Mouse (Mus musculus) thymus, adult 2 months (tissue): ENCODE measurements around the gene Cdk14. TPM values are rescaled to one million over a fixed set of nuclear protein-coding genes. Genes with fewer than 3 reads are reported as not detected.

Experiments
- DNase-seq: peaks from one replicate; pipeline ENCODE4 v3.0.0; 2021
- H3K27ac ChIP-seq: fragments of 200-500 bp; 2 replicates; pipeline ENCODE4 v1.5.1; 2012; ENCODE audit warnings: low read length, control low read depth; ENCODE audit not compliant: control insufficient read depth, insufficient read depth
- H3K27me3 ChIP-seq: fragments of 200-500 bp; 2 replicates; pipeline ENCODE4 v1.6.1; 2012; ENCODE audit warnings: mild to moderate bottlenecking, low read length, moderate library complexity, mixed read lengths; ENCODE audit not compliant: control insufficient read depth, insufficient read depth
- H3K36me3 ChIP-seq: fragments of 200-500 bp; 2 replicates; pipeline ENCODE4 v1.6.1; 2012; ENCODE audit warnings: mild to moderate bottlenecking, low read length, moderate library complexity; ENCODE audit not compliant: control insufficient read depth, insufficient read depth
- H3K4me1 ChIP-seq: fragments of 200-500 bp; replicated peaks from 2 replicates; pipeline ENCODE4 v1.6.1; 2012; ENCODE audit warnings: low read length; ENCODE audit not compliant: control insufficient read depth, insufficient read depth
- H3K4me3 ChIP-seq: fragments of 200-500 bp; 2 replicates; pipeline ENCODE4 v1.5.1; 2012; ENCODE audit warnings: mild to moderate bottlenecking, low read length, control low read depth, moderate library complexity; ENCODE audit not compliant: control insufficient read depth, insufficient read depth
- CTCF ChIP-seq: fragments of 200-500 bp; IDR thresholded peaks from 2 replicates; pipeline ENCODE4 v1.5.1; 2012; ENCODE audit warnings: mild to moderate bottlenecking, control low read depth, low read length, moderate library complexity, borderline replicate concordance; ENCODE audit not compliant: control insufficient read depth, poor library complexity, insufficient read depth; ENCODE audit errors: extremely low read depth
- POLR2A ChIP-seq: fragments of 200-500 bp; IDR thresholded peaks from 2 replicates; pipeline ENCODE4 v1.6.1; 2012; ENCODE audit warnings: mild to moderate bottlenecking, low read length, control low read depth, moderate library complexity; ENCODE audit not compliant: control insufficient read depth, poor library complexity, insufficient read depth; ENCODE audit errors: extremely low read depth
- WGBS: fragments of 180-500 bp; shearing (Covaris S2); methylation state at CpG from one replicate; pipeline ENCODE4 v1.1.7; 2018; 5-methylcytosine and 5-hydroxymethylcytosine counted together
- polyA plus RNA-seq: library from polyadenylated mRNA; depleted of rRNA; stranded (reverse); fragments of >200 nt; gene quantifications from 2 replicates; pipeline ENCODE4 v1.2.3, GENCODE M21; 2012

Cdk14 gene
- polyA plus RNA-seq, 1 experiment = 0.90 TPM

- no peak overlapping the region for H3K4me3 ChIP-seq
- H3K4me1 ChIP-seq = no peaks in the 10 kb centered on the region
- H3K36me3 ChIP-seq = no peaks in the 10 kb centered on the region
- DNase-seq = no peak
- no peak for TF ChIP-seq POLR2A
- TF ChIP-seq CTCF = no peak
- H3K27me3 ChIP-seq = no peaks in the 10 kb centered on the region
- no peak overlapping the region for H3K27ac ChIP-seq
- WGBS = 94% methylated on average over 1 of the region's 1 CpGs
Observed at GRCm38 (mm10) chr5:4866099-4866498, 554.0 kb downstream of the Cdk14 start.

- no peak for DNase-seq
- WGBS = 95% methylated on average over 9 of the region's 9 CpGs
- TF ChIP-seq POLR2A (no peak), CTCF (no peak)
- no peaks in the 10 kb centered on the region for H3K27me3 ChIP-seq
- no peak overlapping the region for H3K27ac ChIP-seq
- H3K4me3 ChIP-seq = no peak overlapping the region
- no peaks in the 10 kb centered on the region for H3K36me3 ChIP-seq
- no peaks in the 10 kb centered on the region for H3K4me1 ChIP-seq
Observed at GRCm38 (mm10) chr5:4861592-4861991, 558.5 kb downstream of the Cdk14 start.

GRCm38 (mm10) chr5:4861141-4861540 is 559.0 kb downstream of the Cdk14 start:
- TF ChIP-seq CTCF = no peak
- no peak for TF ChIP-seq POLR2A
- Histone ChIP-seq H3K36me3 (no peaks in the 10 kb centered on the region), H3K27me3 (no peaks in the 10 kb centered on the region), H3K4me3 (no peak overlapping the region), H3K4me1 (no peaks in the 10 kb centered on the region), H3K27ac (no peak overlapping the region)
- no peak for DNase-seq
- WGBS = 96% methylated on average over 2 of the region's 2 CpGs

- no peak for DNase-seq
- Histone ChIP-seq H3K4me3 (no peak overlapping the region), H3K27me3 (no peaks in the 10 kb centered on the region), H3K36me3 (no peaks in the 10 kb centered on the region), H3K4me1 (no peaks in the 10 kb centered on the region), H3K27ac (no peak overlapping the region)
- no peak for TF ChIP-seq CTCF
- WGBS = 91% methylated on average over 5 of the region's 5 CpGs
Observed at GRCm38 (mm10) chr5:4858032-4858641, 562.0 kb downstream of the Cdk14 start.

DNA sequence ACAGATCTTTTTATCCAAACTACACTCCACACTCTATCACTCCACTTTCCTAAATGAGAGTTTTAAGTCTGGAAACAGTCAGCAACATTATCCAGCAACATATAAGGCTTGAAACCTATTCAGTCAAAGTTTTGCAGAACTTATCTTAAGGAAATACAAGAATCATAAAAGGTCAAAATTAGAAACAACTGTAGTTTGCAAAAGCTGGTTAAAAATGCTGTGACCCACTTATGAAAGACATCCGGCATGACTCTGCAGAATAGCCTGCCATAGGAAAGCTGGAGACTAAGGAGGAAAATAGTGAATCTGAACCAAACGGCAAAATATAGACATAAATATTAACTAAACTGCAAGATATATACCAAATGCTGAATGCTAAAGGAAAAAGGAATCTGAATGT is 566.6 kb downstream of the Cdk14 start:
- DNase-seq = no peak
- 63% methylated on average over 2 of the region's 2 CpGs for WGBS
- TF ChIP-seq POLR2A (no peak), CTCF (no peak)
- Histone ChIP-seq H3K36me3 (no peaks in the 10 kb centered on the region), H3K4me1 (no peaks in the 10 kb centered on the region), H3K27ac (no peak overlapping the region), H3K27me3 (no peaks in the 10 kb centered on the region), H3K4me3 (no peak overlapping the region)

GRCm38 (mm10) chr5:4852711-4853320 is 567.3 kb downstream of the Cdk14 start:
- H3K27me3 ChIP-seq = no peaks in the 10 kb centered on the region
- H3K4me3 ChIP-seq = no peak overlapping the region
- H3K27ac ChIP-seq = no peak overlapping the region
- WGBS = 89% methylated on average over 6 of the region's 6 CpGs
- no peaks in the 10 kb centered on the region for H3K36me3 ChIP-seq
- no peaks in the 10 kb centered on the region for H3K4me1 ChIP-seq
- no peak for DNase-seq
- TF ChIP-seq POLR2A (no peak), CTCF (no peak)
